Mouse (Mus musculus) midbrain, embryonic 15.5 days (tissue): ENCODE measurements at regions not wholly inside any gene's neighbourhood (a gene's known extent, or its start where the extent isn't known, plus 50 kb on each side); places are given as distances from the start of the nearest gene placed in this dataset.
"Not testable (repeated sequence)": the region's sequence is repeated elsewhere in the genome, so short reads cannot be mapped to it uniquely, and the experiment has no call there.

ENCODE experiments used
- ATAC-seq: fragments of 200-750 bp; cut with Nextera tagmentation; replicated peaks from 2 replicates; pipeline ENCODE4 v1.8.0; 2017; ENCODE audit warnings: moderate TSS enrichment
- H3K27ac ChIP-seq: fragments of 300-500 bp; sonication (generic); 2 replicates; pipeline ENCODE4 v1.5.1; 2015; ENCODE audit warnings: mild to moderate bottlenecking, inconsistent platforms
- H3K27me3 ChIP-seq: fragments of 300-500 bp; sonication (generic); replicated peaks from 2 replicates; pipeline ENCODE4 v1.6.1; 2015; ENCODE audit warnings: inconsistent platforms
- H3K36me3 ChIP-seq: fragments of 300-500 bp; sonication (generic); replicated peaks from 2 replicates; pipeline ENCODE4 v1.6.1; 2015; ENCODE audit warnings: inconsistent platforms
- H3K4me1 ChIP-seq: fragments of 300-500 bp; sonication (generic); 2 replicates; pipeline ENCODE4 v1.6.1; 2015; ENCODE audit warnings: inconsistent platforms
- H3K4me2 ChIP-seq: fragments of 300-500 bp; sonication (generic); 2 replicates; pipeline ENCODE4 v1.6.1; 2015; ENCODE audit warnings: inconsistent platforms, mild to moderate bottlenecking, moderate library complexity
- H3K4me3 ChIP-seq: fragments of 300-500 bp; sonication (generic); 2 replicates; pipeline ENCODE4 v1.5.1; 2015; ENCODE audit warnings: mild to moderate bottlenecking, inconsistent platforms
- H3K9ac ChIP-seq: fragments of 300-500 bp; sonication (generic); 2 replicates; pipeline ENCODE4 v1.6.1; 2015; ENCODE audit warnings: mild to moderate bottlenecking, inconsistent platforms
- H3K9me3 ChIP-seq: fragments of 300-500 bp; sonication (generic); 2 replicates; pipeline ENCODE4 v1.6.1; 2016; ENCODE audit warnings: inconsistent platforms
- WGBS: fragments of 180-500 bp; shearing (Covaris S2); methylation state at CpG from one replicate; pipeline ENCODE4 v1.1.7; 2015; ENCODE audit warnings: mixed read lengths; 5-methylcytosine and 5-hydroxymethylcytosine counted together

- not testable (repeated sequence) for H3K36me3 ChIP-seq, H3K27ac ChIP-seq, H3K9ac ChIP-seq, H3K27me3 ChIP-seq, H3K9me3 ChIP-seq, H3K4me1 ChIP-seq
- H3K4me3 ChIP-seq, result peak overlapping the region; percentile 35
- peak; percentile 79 for ATAC-seq
- peak overlapping the region; percentile 33 for H3K4me2 ChIP-seq
- 2% methylated on average over 33 of the region's 39 CpGs for WGBS
Measured at GRCm38 (mm10) chr12:21784403-21784802, 367.0 kb upstream of the Ywhaq start.

- H3K9me3 ChIP-seq, H3K9ac ChIP-seq, H3K36me3 ChIP-seq, ATAC-seq, H3K27ac ChIP-seq, H3K27me3 ChIP-seq, H3K4me3 ChIP-seq, H3K4me2 ChIP-seq, H3K4me1 ChIP-seq: not testable (repeated sequence)
- WGBS, result 8% methylated on average over 28 of the region's 45 CpGs
Measured at GRCm38 (mm10) chr12:21778717-21779116, 361.3 kb upstream of the Ywhaq start.

- H3K27me3 ChIP-seq, H3K4me2 ChIP-seq, H3K4me3 ChIP-seq, ATAC-seq, H3K4me1 ChIP-seq, H3K9me3 ChIP-seq, H3K36me3 ChIP-seq, H3K27ac ChIP-seq, H3K9ac ChIP-seq: not testable (repeated sequence)
- 34% methylated on average over 48 of the region's 50 CpGs for WGBS
Measured at GRCm38 (mm10) chr12:21778308-21778707, 360.9 kb upstream of the Ywhaq start.

GRCm38 (mm10) chr12:21767717-21768116 lies 350.3 kb upstream of the Ywhaq start:
- not testable (repeated sequence) for ATAC-seq, H3K4me2 ChIP-seq, H3K9me3 ChIP-seq, H3K27ac ChIP-seq, H3K4me1 ChIP-seq, H3K9ac ChIP-seq, H3K27me3 ChIP-seq, H3K4me3 ChIP-seq, H3K36me3 ChIP-seq
- WGBS, result 74% methylated on average over 2 of the region's 2 CpGs
